8 mouse cellular contexts compared by ENCODE assay signal in the genomic region with DNA sequence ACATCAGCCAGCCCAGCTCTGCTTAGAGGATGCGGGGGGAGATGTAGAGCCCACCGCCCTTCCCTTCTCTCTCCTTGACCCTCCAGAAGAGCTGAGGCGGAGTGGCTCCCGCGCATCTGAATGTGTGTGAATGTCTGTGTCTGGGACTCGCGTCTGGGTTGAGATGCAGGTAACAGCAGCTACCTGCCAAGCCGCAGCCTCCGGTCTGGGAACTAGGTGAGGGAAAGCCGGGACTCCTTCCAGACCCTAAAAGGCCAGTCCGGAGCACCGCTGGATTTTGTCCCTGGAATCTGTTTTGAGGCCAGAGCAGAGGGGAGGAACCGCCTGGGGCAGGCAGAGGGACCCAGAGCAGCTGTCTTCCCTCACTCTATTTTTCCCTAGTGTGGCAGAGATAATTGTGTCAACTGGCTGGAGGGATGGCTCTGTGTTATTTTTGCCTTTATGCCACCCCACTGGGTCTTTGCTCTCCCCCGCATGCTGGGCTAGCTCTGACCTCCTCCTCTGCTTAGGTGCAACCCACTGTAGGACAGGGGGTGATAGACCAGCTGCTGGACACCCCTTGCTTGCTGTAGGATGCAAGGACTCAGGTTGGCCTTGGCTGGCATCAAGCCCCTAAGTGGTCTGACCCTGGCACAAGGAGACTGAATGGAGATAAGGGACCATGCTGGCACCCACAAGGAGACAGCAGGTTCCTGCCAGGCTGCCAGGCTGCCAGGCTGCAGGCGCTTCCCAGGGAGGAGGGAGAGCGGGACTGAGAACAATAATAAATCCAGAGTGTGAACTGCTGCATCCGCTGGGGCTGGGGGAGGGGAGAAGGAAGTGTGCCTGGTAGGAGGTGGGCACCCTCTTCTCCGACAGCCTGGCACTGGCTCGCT. TPM values are rescaled to one million over a fixed set of nuclear protein-coding genes. Genes with fewer than 3 reads are reported as not detected.
DNase-seq lines count a peak whose midpoint lies in the region; ATAC-seq lines count a peak whose summit lies in the region.

No protein-coding gene starts in this region.

- no peaks in the 10 kb centered on the region for H3K9me3 ChIP-seq in embryonic facial prominence, embryonic 13.5 days
- no peaks in the 10 kb centered on the region for H3K9me3 ChIP-seq in heart, embryonic 16.5 days (replicated peaks; ENCODE audit: control insufficient read depth, low read length)
- no peaks in the 10 kb centered on the region for H3K9me3 ChIP-seq in midbrain, embryonic 10.5 days (replicated peaks)

- WGBS in embryonic facial prominence, embryonic 13.5 days = 9% methylated on average over 19 of the region's 19 CpGs
- 11% methylated on average over 19 of the region's 19 CpGs for whole genome bisulfite sequencing in heart, embryonic 16.5 days
- WGBS in midbrain, embryonic 10.5 days = 17% methylated on average over 19 of the region's 19 CpGs

- peak overlapping the region; percentile 51 for H3K4me3 ChIP-seq in embryonic facial prominence, embryonic 13.5 days
- peak overlapping the region; percentile 52 for H3K4me3 ChIP-seq in heart, embryonic 16.5 days (ENCODE audit: low read length)
- H3K4me3 ChIP-seq in midbrain, embryonic 10.5 days = peak overlapping the region; percentile 59

- no peak for ATAC-seq in embryonic facial prominence, embryonic 13.5 days (ENCODE audit: insufficient number of reproducible peaks, insufficient read depth, low FRiP score, low TSS enrichment, low read depth)
- ATAC-seq in heart, embryonic 16.5 days (replicated peaks; ENCODE audit: extremely low read depth, insufficient read depth, low FRiP score) = peak; percentile 21; the same call in 1 of the 2 replicates

- H3K4me1 ChIP-seq in embryonic facial prominence, embryonic 13.5 days = peaks cover 21% of the 10 kb centered on the region
- H3K4me1 ChIP-seq in heart, embryonic 16.5 days (ENCODE audit: control insufficient read depth, insufficient read depth, low read length) = peaks cover 17% of the 10 kb centered on the region
- peaks cover 43% of the 10 kb centered on the region for H3K4me1 ChIP-seq in midbrain, embryonic 10.5 days

- peak overlapping the region; percentile 67 for H3K9ac ChIP-seq in embryonic facial prominence, embryonic 13.5 days
- H3K9ac ChIP-seq in heart, embryonic 16.5 days (ENCODE audit: low read length) = peak overlapping the region; percentile 62

- peaks cover 4% of the 10 kb centered on the region; the same call in 1 of the 2 replicates for H3K27me3 ChIP-seq in embryonic facial prominence, embryonic 13.5 days
- no peaks in the 10 kb centered on the region for H3K27me3 ChIP-seq in heart, embryonic 16.5 days (ENCODE audit: control insufficient read depth, insufficient read depth, low read length)
- peaks cover 17% of the 10 kb centered on the region for H3K27me3 ChIP-seq in midbrain, embryonic 10.5 days (ENCODE audit: low read depth, poor library complexity, severe bottlenecking)

- H3K27ac ChIP-seq in embryonic facial prominence, embryonic 13.5 days = peak overlapping the region; percentile 2; the same call in 1 of the 2 replicates
- H3K27ac ChIP-seq in heart, embryonic 16.5 days (ENCODE audit: low read length) = peak overlapping the region; percentile 25; the same call in 1 of the 2 replicates
- H3K27ac ChIP-seq in midbrain, embryonic 10.5 days (replicated peaks) = peak overlapping the region; percentile 76

- peak overlapping the region; percentile 71 for H3K4me2 ChIP-seq in embryonic facial prominence, embryonic 13.5 days
- H3K4me2 ChIP-seq in heart, embryonic 16.5 days (ENCODE audit: low read depth, low read length) = peak overlapping the region; percentile 73

- DNase-seq in urinary bladder, postnatal 14 days (ENCODE audit: low spot score) = peak; percentile 25
- DNase-seq in urinary bladder, postnatal 36 days (ENCODE audit: low spot score in 2 of 2) = no peak
- DNase-seq in layer of hippocampus, postnatal 36 days = peak; percentile 71 to 72
- no peak for DNase-seq in midbrain, embryonic 10.5 days (ENCODE audit: low spot score)
- peak; percentile 82 for DNase-seq in testis, postnatal 14 days (ENCODE audit: low spot score)
- DNase-seq in urinary bladder, postnatal 25 days (ENCODE audit: low spot score) = no peak

- no peaks in the 10 kb centered on the region for H3K36me3 ChIP-seq in embryonic facial prominence, embryonic 13.5 days
- no peaks in the 10 kb centered on the region for H3K36me3 ChIP-seq in heart, embryonic 16.5 days (ENCODE audit: control insufficient read depth, insufficient read depth)
- no peaks in the 10 kb centered on the region for H3K36me3 ChIP-seq in midbrain, embryonic 10.5 days

RNA-seq across cellular contexts. Expression of a gene that starts 0.8 kb away (rescaled TPM):
- polyA plus RNA-seq in embryonic facial prominence, embryonic 13.5 days (2015; fragmentation: Nextera tagmentation; extraction: Ambion mirVana) = 10.9 and 11.4 TPM in 2 replicates
- 5.4 and 6.1 TPM in 2 replicates for polyA plus RNA-seq in heart, embryonic 16.5 days (2015; fragmentation: Nextera tagmentation; extraction: Ambion mirVana)
- 10 to 100 TPM; 74.5 to 77.1 TPM for total RNA-seq in layer of hippocampus, postnatal 36 days (2021)
- polyA plus RNA-seq in midbrain, embryonic 10.5 days (2016; fragmentation: Nextera tagmentation; extraction: Ambion mirVana) = 13.8 and 20.6 TPM in 2 replicates

RNA-seq across cellular contexts. Expression of a gene that starts 11.3 kb away (rescaled TPM):
- polyA plus RNA-seq in embryonic facial prominence, embryonic 13.5 days (2015; fragmentation: Nextera tagmentation; extraction: Ambion mirVana) = 51.8 and 63.9 TPM in 2 replicates
- polyA plus RNA-seq in heart, embryonic 16.5 days (2015; fragmentation: Nextera tagmentation; extraction: Ambion mirVana) = 157 and 161 TPM in 2 replicates
- total RNA-seq in layer of hippocampus, postnatal 36 days (2021) = 10 to 100 TPM; 44.5 to 48.2 TPM
- polyA plus RNA-seq in midbrain, embryonic 10.5 days (2016; fragmentation: Nextera tagmentation; extraction: Ambion mirVana) = 76.2 and 80.8 TPM in 2 replicates

RNA-seq across cellular contexts. Expression of a gene that starts 23.4 kb away (rescaled TPM):
- 30.0 and 35.7 TPM in 2 replicates for polyA plus RNA-seq in embryonic facial prominence, embryonic 13.5 days (2015; fragmentation: Nextera tagmentation; extraction: Ambion mirVana)
- 22.4 and 24.3 TPM in 2 replicates for polyA plus RNA-seq in heart, embryonic 16.5 days (2015; fragmentation: Nextera tagmentation; extraction: Ambion mirVana)
- total RNA-seq in layer of hippocampus, postnatal 36 days (2021) = 100 to 1,000 TPM; 209 to 220 TPM
- 31.9 and 34.9 TPM in 2 replicates for polyA plus RNA-seq in midbrain, embryonic 10.5 days (2016; fragmentation: Nextera tagmentation; extraction: Ambion mirVana)

RNA-seq across cellular contexts. Expression of a gene that starts 43.0 kb away (rescaled TPM):
- not detected in 2 replicates for polyA plus RNA-seq in embryonic facial prominence, embryonic 13.5 days (2015; fragmentation: Nextera tagmentation; extraction: Ambion mirVana)
- not detected in 2 replicates for polyA plus RNA-seq in heart, embryonic 16.5 days (2015; fragmentation: Nextera tagmentation; extraction: Ambion mirVana)
- not detected for total RNA-seq in layer of hippocampus, postnatal 36 days (2021)
- polyA plus RNA-seq in midbrain, embryonic 10.5 days (2016; fragmentation: Nextera tagmentation; extraction: Ambion mirVana) = not detected in 2 replicates

RNA-seq across cellular contexts. Expression of a gene that starts 50.3 kb away (rescaled TPM):
- polyA plus RNA-seq in embryonic facial prominence, embryonic 13.5 days (2015; fragmentation: Nextera tagmentation; extraction: Ambion mirVana) = 92.3 and 98.2 TPM in 2 replicates
- polyA plus RNA-seq in heart, embryonic 16.5 days (2015; fragmentation: Nextera tagmentation; extraction: Ambion mirVana) = 76.8 and 113 TPM in 2 replicates
- 10 to 100 TPM; 25.5 to 27.2 TPM for total RNA-seq in layer of hippocampus, postnatal 36 days (2021)
- polyA plus RNA-seq in midbrain, embryonic 10.5 days (2016; fragmentation: Nextera tagmentation; extraction: Ambion mirVana) = 68.6 and 75.1 TPM in 2 replicates

Comparison
In these comparisons a context has a peak if more than half of its experiments do, and no peak if none do; other contexts are left out.
1. DNase-seq: peak in urinary bladder, postnatal 14 days (single experiment), layer of hippocampus, postnatal 36 days (2 of 2) and testis, postnatal 14 days (single experiment); none in urinary bladder, postnatal 36 days (0 of 2), midbrain, embryonic 10.5 days (single experiment) and urinary bladder, postnatal 25 days (single experiment).
2. H3K27ac ChIP-seq: peak in every context shown above with its lines; median percentile 76 in midbrain, embryonic 10.5 days; 25 in heart, embryonic 16.5 days; 2 in embryonic facial prominence, embryonic 13.5 days.
3. Peak in every context shown above with its lines, with median percentiles within 50 percentile points of each other: H3K4me3 ChIP-seq.